Mouse (Mus musculus) small intestine, adult 2 months (tissue): ENCODE measurements around the gene Slc30a2.

Experiments
- CTCF ChIP-seq: fragments of 200-500 bp; IDR thresholded peaks from 2 replicates; pipeline ENCODE4 v1.5.1; 2012; ENCODE audit warnings: low read depth, mild to moderate bottlenecking, control low read depth, inconsistent platforms, low read length, moderate library complexity, mixed read lengths; ENCODE audit not compliant: insufficient replicate concordance, insufficient read length; ENCODE audit errors: extremely low read depth
- POLR2A ChIP-seq: fragments of 200-500 bp; IDR thresholded peaks from 2 replicates; pipeline ENCODE4 v1.6.1; 2012; ENCODE audit warnings: low read depth, mild to moderate bottlenecking, control low read depth, inconsistent platforms, low read length, moderate library complexity

GRCm38 (mm10) chr4:134352261-134352707 lies 9.3 kb downstream of the Slc30a2 start:
- TF ChIP-seq CTCF (no peak), POLR2A (no peak)
